Mouse (Mus musculus): ENCODE data around the gene Dtd2. TPM values are rescaled to one million over a fixed set of nuclear protein-coding genes. Genes with fewer than 3 reads are reported as not detected.

Gene Dtd2
- total RNA-seq (2015; ENCODE audit: low replicate concordance) (1.4 and 2.5 TPM in 2 replicates), total RNA-seq (2017; ENCODE audit: low replicate concordance) (3.5 and 7.5 TPM in 2 replicates)

DNA sequence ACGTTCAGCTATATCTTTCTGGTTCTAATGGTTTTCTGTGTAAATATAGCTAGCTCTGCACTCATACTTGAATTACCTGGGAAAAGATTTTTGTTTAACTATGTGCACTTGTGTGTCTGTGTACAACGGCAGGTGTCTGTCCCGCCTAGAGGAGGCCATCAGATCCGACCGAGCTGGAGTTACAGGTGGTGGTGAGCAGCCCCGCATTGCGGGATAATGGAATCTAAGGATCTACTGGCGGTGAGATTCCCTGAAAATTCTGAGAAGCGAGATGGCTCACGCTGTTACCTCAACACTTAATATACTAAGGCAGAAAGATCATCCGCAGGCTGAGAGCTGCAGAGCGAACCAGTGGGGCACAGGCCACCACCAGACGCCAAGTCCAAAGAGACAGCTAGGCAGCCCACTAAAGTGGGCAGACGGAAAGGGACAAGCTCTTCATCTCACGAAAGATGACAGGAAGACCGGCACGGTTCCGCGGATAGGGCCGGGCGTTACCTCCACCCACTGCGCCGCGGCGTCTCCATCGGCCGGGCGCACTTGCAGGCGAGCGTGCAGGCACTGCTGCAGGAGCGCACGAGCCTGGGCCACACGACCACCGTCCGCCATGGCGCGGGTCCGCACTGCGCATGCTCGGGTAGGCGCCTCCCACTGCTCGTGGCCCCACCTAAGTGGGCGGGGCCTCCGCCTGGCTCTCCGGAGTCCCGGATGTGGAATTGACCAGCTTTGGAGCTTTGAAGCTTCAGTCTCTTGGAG is at the start of gene Dtd2:
TSS of gene Dtd2 (minus strand) at position 625 of the 756 bp plus-strand sequence.
- peak; percentile 88 for ATAC-seq (replicated peaks; ENCODE audit: low FRiP score, poor library complexity, severe bottlenecking)

DNA sequence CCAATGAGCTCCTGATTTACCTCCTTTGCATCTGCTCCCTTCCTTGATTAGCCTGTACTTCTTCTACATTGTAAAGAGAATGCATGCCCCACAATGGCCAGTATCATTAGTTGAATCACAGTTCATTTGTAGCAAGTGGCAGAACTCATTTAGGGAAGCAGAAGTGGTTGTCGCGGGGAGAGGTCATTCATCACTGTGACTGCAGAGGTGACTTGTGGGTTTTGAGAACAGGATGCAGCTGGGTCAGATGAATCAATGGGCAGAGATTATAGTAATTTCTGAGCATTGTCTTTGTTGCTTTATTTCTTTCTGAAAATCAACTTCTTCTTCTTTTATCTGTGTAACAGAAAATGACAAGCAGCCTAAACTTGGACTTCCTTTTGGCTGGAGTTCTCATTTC is 43.0 kb upstream of the Dtd2 start:
- ATAC-seq (replicated peaks; ENCODE audit: low FRiP score, poor library complexity, severe bottlenecking) = no peak

GRCm38 (mm10) chr12:52046371-52046770 is 40.1 kb upstream of the Dtd2 start:
- no peak for ATAC-seq (replicated peaks; ENCODE audit: low FRiP score, poor library complexity, severe bottlenecking)

- no peak for ATAC-seq (replicated peaks; ENCODE audit: low FRiP score, poor library complexity, severe bottlenecking)
Observed at GRCm38 (mm10) chr12:52042818-52043336, 36.6 kb upstream of the Dtd2 start.

- ATAC-seq (replicated peaks; ENCODE audit: low FRiP score, poor library complexity, severe bottlenecking) = no peak
Observed at GRCm38 (mm10) chr12:52038352-52038751, 32.1 kb upstream of the Dtd2 start.

GRCm38 (mm10) chr12:52034956-52035355 is 28.7 kb upstream of the Dtd2 start:
- ATAC-seq (replicated peaks; ENCODE audit: low FRiP score, poor library complexity, severe bottlenecking) = no peak

DNA sequence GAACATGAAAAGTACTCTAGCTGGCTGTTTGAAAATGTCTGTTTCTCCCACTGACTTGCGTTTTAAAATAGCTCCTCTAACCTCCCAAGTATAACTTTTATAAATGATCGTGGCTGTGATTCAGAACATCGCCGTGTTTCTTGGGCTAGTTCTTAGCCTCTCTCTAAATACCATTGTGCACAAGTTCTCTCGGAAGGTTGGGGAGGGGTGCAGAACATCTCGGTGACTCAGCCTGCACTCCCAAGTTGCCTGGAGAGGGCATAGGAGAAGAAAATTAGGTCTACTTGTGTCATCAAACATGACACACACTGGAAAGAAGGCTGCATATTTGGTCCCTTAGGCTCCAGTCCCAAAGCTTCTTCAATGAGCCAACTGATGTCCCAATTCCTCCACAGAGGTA is 26.0 kb upstream of the Dtd2 start:
- no peak for ATAC-seq (replicated peaks; ENCODE audit: low FRiP score, poor library complexity, severe bottlenecking)

DNA sequence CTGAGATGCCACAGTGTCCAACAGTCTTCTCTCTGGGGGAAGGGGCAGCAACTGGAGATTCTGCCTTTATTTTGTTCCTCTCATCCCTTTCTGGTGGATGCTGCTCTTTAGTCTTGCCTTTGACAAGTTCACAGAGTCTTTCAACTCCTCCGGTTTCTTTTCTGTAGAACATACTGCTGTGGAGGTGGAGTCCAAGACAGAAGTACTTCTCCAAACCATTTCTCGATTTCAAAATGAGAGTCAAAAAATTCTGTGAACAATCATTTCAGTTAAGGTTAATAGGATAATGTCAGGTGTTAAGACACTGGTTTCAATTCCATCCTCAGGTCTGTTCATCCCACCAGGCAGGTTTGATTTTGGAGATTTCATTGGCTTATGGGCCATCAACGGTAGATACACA is 21.7 kb upstream of the Dtd2 start, which contains the start of gene Gpr33:
TSS of gene Gpr33 (minus strand) at position 101 of the 400 bp plus-strand sequence.
- ATAC-seq (replicated peaks; ENCODE audit: low FRiP score, poor library complexity, severe bottlenecking) = no peak

DNA sequence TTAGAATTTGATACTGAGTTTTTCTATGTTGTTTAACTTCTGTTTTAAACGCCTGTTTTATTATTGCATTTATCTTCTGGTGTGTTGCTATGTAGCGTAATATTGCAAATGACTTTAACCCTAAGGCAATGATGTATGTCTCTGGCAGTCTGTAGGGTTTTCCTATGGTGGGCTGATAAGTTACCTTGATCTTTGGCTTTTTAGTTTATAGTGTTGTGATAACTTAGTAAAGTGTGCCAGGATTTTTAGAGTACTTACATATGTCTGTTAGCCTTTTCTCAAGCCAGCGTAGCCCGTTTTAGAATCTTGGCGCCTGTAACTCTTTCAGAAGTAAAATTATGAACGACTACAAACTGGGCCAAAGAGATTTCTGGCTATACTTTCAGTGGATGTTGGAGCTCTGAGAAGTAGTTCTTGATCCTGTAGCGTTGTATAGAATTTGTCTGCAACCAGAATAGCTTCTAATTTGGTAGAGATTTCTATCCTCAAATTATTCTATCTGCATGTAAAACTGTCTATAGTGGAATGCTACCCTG is 8.3 kb upstream of the Dtd2 start:
- ATAC-seq (replicated peaks; ENCODE audit: low FRiP score, poor library complexity, severe bottlenecking) = no peak

GRCm38 (mm10) chr12:52014044-52014443 is 7.7 kb upstream of the Dtd2 start:
- ATAC-seq (replicated peaks; ENCODE audit: low FRiP score, poor library complexity, severe bottlenecking) = no peak

GRCm38 (mm10) chr12:52013274-52013673 is 7.0 kb upstream of the Dtd2 start:
- no peak for ATAC-seq (replicated peaks; ENCODE audit: low FRiP score, poor library complexity, severe bottlenecking)

GRCm38 (mm10) chr12:52012159-52012558 is 5.9 kb upstream of the Dtd2 start:
- no peak for ATAC-seq (replicated peaks; ENCODE audit: low FRiP score, poor library complexity, severe bottlenecking)

DNA sequence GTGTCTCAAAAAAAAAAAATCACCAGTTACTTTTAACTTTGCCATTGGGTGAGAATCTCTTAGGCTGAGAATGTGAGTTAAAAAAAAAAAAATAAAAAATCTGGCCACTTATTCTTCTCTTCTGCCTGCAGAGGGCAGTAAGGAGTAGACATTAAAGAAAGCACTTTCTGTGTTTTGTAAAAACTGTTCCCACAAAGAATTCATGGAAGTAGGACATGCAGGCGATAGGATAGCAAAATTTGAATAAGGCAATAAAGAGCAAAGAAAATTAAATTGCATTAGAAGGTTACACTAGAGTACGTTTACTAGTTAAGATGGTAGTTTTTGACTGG is 4.3 kb upstream of the Dtd2 start:
- no peak for ATAC-seq (replicated peaks; ENCODE audit: low FRiP score, poor library complexity, severe bottlenecking)

DNA sequence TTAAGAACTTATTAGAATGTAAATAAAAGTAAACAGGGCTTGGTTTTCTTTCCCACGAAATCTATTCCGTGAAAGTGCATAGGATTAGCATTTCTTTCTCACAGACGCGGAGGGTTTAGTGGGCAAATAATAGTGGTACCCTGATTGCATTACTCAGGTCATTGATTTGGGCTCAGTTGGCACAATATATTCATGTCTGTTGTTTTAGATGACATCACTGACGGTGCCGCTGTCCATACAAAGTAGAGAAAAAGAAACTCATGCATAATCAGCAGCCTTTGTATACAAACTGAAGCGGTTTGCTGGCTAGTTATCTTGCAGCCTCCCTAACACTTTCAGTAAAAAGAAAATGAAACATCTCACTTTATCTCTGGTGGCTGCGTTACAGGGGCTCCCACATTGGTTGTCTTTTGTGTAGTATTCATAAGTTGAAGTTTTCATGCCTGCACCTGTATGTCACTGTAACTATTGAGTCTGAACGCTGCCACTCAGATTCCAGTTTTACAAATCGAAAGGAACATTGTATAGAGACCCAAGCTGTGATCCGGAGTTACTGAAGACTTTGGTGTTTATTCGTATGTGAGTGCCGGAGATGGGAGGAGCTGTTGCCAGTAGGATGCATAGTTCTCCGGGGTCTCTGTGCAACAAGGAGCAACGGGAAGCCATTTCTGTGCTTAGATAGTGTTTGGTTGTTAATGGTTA is 3.8 kb upstream of the Dtd2 start:
- no peak for ATAC-seq (replicated peaks; ENCODE audit: low FRiP score, poor library complexity, severe bottlenecking)

DNA sequence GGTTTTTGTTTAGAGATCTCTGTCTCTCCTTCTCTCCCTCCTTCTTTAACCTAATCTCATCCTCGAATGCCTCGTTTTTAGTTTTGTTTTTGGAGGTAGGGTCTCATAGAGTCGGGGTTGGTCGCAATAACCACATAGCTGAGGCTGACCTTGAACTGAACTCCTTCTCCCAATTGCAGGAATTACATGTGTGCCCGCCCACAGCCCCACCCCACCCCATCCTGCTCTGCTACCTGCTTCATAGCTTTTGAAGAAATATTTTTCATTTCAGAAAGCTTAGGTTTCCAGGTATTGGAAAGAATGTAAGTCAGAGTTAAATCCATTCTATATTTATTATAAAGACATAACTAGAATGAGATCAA is 313 bp upstream of the Dtd2 start:
- ATAC-seq (replicated peaks; ENCODE audit: low FRiP score, poor library complexity, severe bottlenecking) = peak; percentile 21; the same call in 1 of the 2 replicates

- ATAC-seq (replicated peaks; ENCODE audit: low FRiP score, poor library complexity, severe bottlenecking) = no peak
Observed at GRCm38 (mm10) chr12:52002746-52003145, 3.6 kb downstream of the Dtd2 start.

- ATAC-seq (replicated peaks; ENCODE audit: low FRiP score, poor library complexity, severe bottlenecking) = peak; percentile 52; the same call in 1 of the 2 replicates
Observed at GRCm38 (mm10) chr12:52001544-52001943, 4.8 kb downstream of the Dtd2 start.

DNA sequence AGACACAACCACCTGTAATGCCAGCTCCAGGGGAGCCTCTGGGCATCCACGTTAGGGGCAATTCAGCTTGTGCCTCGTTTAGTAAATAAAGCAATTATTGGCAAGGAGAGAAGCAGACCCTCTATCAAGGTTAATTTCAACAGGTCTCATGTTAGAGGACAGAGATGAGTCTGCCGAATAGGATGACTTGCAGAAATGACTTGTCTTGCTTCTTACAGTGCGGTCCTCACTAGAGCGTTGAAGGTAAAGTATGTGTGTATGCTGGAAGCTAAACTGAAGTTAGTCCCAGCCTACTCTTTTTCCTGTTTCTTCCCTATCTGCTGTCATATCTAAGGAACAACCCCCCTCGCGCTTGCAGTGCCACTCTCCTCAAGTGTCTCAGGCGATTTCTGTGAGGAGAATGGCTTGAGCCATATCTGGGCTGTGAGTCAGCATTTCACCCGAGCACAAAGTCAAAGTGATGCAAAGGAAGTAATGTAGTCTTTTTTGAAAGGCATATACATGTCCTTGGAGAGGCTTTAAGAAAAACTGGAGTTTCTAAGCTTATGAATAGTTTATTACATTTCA is 7.9 kb downstream of the Dtd2 start:
- peak; percentile 80 for ATAC-seq (replicated peaks; ENCODE audit: low FRiP score, poor library complexity, severe bottlenecking)

GRCm38 (mm10) chr12:51995738-51996536 is 10.4 kb downstream of the Dtd2 start:
- no peak for ATAC-seq (replicated peaks; ENCODE audit: low FRiP score, poor library complexity, severe bottlenecking)

DNA sequence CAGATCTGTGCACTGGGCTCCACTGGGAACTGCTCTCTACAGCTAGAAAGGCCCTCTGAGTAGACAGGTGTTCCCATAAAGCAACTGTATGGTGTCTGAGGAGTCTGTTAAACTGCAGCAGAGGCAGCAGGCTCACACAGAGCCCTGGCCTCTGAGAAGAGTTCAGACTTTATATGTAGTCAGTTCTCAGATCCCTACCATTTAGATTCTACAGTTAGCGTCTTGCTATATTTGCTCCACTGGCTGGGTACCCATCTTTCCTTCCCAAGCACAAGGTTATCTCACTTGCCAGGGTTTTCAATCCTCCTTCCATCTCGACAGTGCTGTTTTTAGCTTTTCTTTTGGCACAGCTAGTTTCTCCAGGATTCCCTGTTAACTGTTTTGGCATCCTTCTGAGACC is 15.7 kb downstream of the Dtd2 start:
- ATAC-seq (replicated peaks; ENCODE audit: low FRiP score, poor library complexity, severe bottlenecking) = no peak

Measured in erythroid progenitor cell, adult 5-6 weeks (primary cell).